Mouse (Mus musculus) lung, postnatal 0 days (tissue): ENCODE measurements at regions not wholly inside any gene's neighbourhood (a gene's known extent, or its start where the extent isn't known, plus 50 kb on each side); places are given as distances from the start of the nearest gene placed in this dataset.

ENCODE experiments used
- CTCF ChIP-seq: IDR thresholded peaks from 2 replicates; pipeline ENCODE4 v1.5.1; 2016; ENCODE audit warnings: antibody characterized with exemption, mild to moderate bottlenecking
- EP300 ChIP-seq: IDR thresholded peaks from 2 replicates; pipeline ENCODE4 v1.6.1; 2016; ENCODE audit warnings: antibody characterized with exemption, mild to moderate bottlenecking, control low read depth

DNA sequence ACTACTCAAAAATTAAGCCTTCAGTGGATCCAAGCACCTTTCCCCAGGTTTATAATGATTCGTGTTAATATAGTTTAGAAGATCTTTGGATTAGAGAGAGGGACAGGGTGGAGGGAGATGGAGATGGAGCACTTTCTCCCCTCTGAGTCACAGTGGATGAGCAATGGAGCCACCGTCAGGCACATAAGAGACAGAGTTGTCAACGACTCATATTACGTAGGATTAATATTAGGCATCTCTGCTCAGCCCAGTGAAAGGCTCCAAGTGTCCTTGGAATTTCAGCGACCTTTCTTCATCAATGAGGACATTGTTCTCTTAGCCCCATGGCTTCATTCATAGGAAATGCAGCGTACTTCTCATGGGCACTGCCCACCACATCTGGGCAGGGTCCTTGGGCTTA is 270.4 kb downstream of the Plpp3 start:
- no peak for TF ChIP-seq CTCF
- no peak for TF ChIP-seq EP300
